Mouse (Mus musculus): ENCODE results near the gene Dhx16.

Gene Dhx16

GRCm38 (mm10) chr17:35859371-35859770, 20.2 kb upstream of the Dhx16 start:
- in situ Hi-C loops (cut with MboI, MseI), result no loop called here

- in situ Hi-C loops (cut with MboI, MseI), result no loop called here
Measured at GRCm38 (mm10) chr17:35859835-35860234, 19.8 kb upstream of the Dhx16 start.

- in situ Hi-C loops (cut with MboI, MseI), result no loop called here
Measured at GRCm38 (mm10) chr17:35860831-35861197, 18.8 kb upstream of the Dhx16 start.

- in situ Hi-C loops (cut with MboI, MseI), result no loop called here
Measured at GRCm38 (mm10) chr17:35861198-35861857, 18.3 kb upstream of the Dhx16 start, which contains the start of gene Nrm. Gene Nrm, plus strand, starts transcription at chr17:35861318.

- in situ Hi-C loops (cut with MboI, MseI), result loop anchor here (5.0 kb wide), 2 partner anchors 42 to 102 kb away; partner anchors contain the start of gene Abcf1
Measured at GRCm38 (mm10) chr17:35864832-35865353, 14.7 kb upstream of the Dhx16 start.

- in situ Hi-C loops (cut with MboI, MseI), result loop anchor here (5.0 kb wide), 2 partner anchors 42 to 102 kb away; partner anchors contain the start of gene Abcf1
Measured at GRCm38 (mm10) chr17:35865481-35866280, 13.9 kb upstream of the Dhx16 start, which contains the start of gene Ppp1r18. Gene Ppp1r18, plus strand, starts transcription at chr17:35865593.

GRCm38 (mm10) chr17:35866281-35866831, 13.3 kb upstream of the Dhx16 start:
- in situ Hi-C loops (cut with MboI, MseI), result loop anchor here (5.0 kb wide), 2 partner anchors 41 to 101 kb away; partner anchors contain the start of gene Abcf1

- in situ Hi-C loops (cut with MboI, MseI), result loop anchor here (5.0 kb wide), 2 partner anchors 40 to 100 kb away; partner anchors contain the start of gene Abcf1
Measured at GRCm38 (mm10) chr17:35866911-35867890, 12.4 kb upstream of the Dhx16 start.

- in situ Hi-C loops (cut with MboI, MseI), result loop anchor here (5.0 kb wide), 2 partner anchors 39 to 99 kb away; partner anchors contain the start of gene Abcf1
Measured at GRCm38 (mm10) chr17:35868165-35868820, 11.3 kb upstream of the Dhx16 start.

GRCm38 (mm10) chr17:35868961-35869345, 10.7 kb upstream of the Dhx16 start:
- in situ Hi-C loops (cut with MboI, MseI), result loop anchor here (5.0 kb wide), 2 partner anchors 38 to 98 kb away; partner anchors contain the start of gene Abcf1

GRCm38 (mm10) chr17:35869346-35870067, 10.1 kb upstream of the Dhx16 start:
- in situ Hi-C loops (cut with MboI, MseI), result loop anchor here (5.0 kb wide), 3 partner anchors 32 to 98 kb away; partner anchors contain the start of genes Abcf1 and Tubb5

GRCm38 (mm10) chr17:35870151-35870883, 9.3 kb upstream of the Dhx16 start:
- in situ Hi-C loops (cut with MboI, MseI), result loop anchor here (5.0 kb wide), 1 partner anchor 33 kb away; the partner anchor contains the start of gene Tubb5

- in situ Hi-C loops (cut with MboI, MseI), result loop anchor here (5.0 kb wide), 1 partner anchor 34 kb away; the partner anchor contains the start of gene Tubb5
Measured at GRCm38 (mm10) chr17:35870884-35871696, 8.5 kb upstream of the Dhx16 start.

GRCm38 (mm10) chr17:35873774-35874519, 5.7 kb upstream of the Dhx16 start:
- in situ Hi-C loops (cut with MboI, MseI), result loop anchor here (5.0 kb wide), 1 partner anchor 37 kb away; the partner anchor contains the start of gene Tubb5

GRCm38 (mm10) chr17:35874721-35875120, 4.9 kb upstream of the Dhx16 start:
- in situ Hi-C loops (cut with MboI, MseI), result loop anchor here (5.0 kb wide), 1 partner anchor 37 kb away; the partner anchor contains the start of gene Tubb5

GRCm38 (mm10) chr17:35882924-35883323, 3.3 kb downstream of the Dhx16 start:
- in situ Hi-C loops (cut with MboI, MseI), result no loop called here

GRCm38 (mm10) chr17:35883777-35884176, 4.2 kb downstream of the Dhx16 start:
- in situ Hi-C loops (cut with MboI, MseI), result no loop called here

All from regulatory T cell (primary cell).